Mouse (Mus musculus) ovary, postnatal 10 days (tissue): ENCODE measurements around the gene Rbm14.
"Not testable (repeated sequence)": the region's sequence is repeated elsewhere in the genome, so short reads cannot be mapped to it uniquely, and the experiment has no call there.

ENCODE experiments used
- DNase-seq: peaks from one replicate; pipeline ENCODE4 v3.0.0; 2022; ENCODE audit warnings: low spot score

The Rbm14 gene

GRCm38 (mm10) chr19:4812334-4812949, 1.0 kb upstream of the Rbm14 start:
- not testable (repeated sequence) for DNase-seq

DNA sequence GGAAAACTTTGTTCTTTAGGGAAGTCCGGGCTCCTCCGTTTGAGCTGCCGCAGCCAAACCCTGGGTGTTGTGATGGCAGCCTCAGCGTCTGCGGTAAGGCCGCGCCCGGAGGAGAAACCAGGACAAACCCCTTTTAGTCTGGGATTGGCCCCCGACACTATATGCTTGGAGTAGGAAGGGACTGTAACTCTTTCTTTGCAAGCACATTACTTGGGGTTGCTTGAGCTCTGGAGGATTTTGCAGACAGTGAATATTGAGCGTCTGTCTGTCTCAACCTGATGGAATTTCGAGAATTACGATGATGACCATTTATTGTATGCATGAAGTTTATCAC, 442 bp upstream of the Rbm14 start:
- DNase-seq = no peak

- DNase-seq = peak; percentile 18
These were observed 730 bp downstream of the Rbm14 start for GRCm38 (mm10) chr19:4810746-4811062.

DNA sequence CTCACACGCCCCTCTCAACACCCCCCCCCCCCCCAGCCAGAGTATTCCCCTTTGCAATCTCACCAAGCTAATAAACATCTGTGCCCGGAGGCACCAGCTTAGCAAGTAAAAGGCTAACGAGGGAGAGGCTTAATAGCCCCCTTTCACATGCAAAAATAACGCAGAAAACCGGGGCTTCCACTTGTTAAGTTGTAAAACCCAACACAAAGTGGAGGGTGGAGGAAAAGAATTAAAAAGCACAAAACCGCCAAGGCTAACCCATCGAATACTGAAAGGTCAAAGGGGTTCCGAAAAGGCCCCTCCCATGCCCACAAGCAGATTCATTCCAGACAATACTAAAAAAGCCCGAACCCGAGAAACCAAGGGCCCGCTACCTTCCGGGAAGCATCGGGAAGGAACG, 1.1 kb downstream of the Rbm14 start:
- DNase-seq = no peak

DNA sequence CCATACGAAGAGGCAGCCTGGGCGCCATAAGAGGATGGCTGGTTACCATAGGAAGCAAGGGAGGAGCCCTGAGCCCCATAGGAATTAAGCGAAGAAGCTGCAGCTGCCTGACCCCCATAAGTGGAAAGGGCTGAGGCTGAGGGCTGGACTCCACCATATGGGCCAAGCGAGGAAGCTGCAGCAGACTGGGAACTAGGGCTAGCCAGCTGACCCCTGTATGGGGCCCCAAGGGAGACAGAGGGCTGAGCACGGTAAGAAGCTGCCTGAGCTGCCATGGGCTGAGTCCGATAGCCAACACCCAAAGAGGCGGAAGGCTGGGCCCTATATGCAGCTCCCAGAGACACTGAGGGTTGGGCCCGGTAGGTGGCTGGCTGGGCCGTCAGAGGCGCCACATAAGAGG, 8.2 kb downstream of the Rbm14 start:
- no peak for DNase-seq

GRCm38 (mm10) chr19:4802691-4803091, 8.7 kb downstream of the Rbm14 start:
- DNase-seq = no peak

DNA sequence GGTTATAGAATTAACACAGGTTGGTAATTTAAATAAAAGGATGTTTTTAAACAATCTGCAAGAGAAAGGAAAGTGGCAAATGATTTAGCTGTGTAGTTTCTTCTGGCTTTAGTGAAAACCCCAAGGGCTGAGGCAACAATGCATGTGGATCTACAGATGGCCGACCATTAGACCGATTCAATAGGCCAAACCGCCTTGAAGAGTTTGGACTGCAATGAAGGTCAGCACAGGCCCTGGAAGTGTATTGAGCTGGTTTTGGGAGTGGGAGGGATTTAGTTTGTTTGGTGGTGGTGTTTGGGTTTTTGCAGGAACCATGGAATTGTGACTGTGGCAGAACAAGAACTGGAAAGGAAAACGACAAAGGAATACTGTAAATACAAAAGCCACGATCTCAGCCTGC, 12.4 kb downstream of the Rbm14 start:
- DNase-seq = no peak

- DNase-seq = no peak
These were observed 13.6 kb downstream of the Rbm14 start for GRCm38 (mm10) chr19:4797846-4798245.

- DNase-seq = no peak
These were observed 15.5 kb downstream of the Rbm14 start for GRCm38 (mm10) chr19:4795929-4796328.

DNA sequence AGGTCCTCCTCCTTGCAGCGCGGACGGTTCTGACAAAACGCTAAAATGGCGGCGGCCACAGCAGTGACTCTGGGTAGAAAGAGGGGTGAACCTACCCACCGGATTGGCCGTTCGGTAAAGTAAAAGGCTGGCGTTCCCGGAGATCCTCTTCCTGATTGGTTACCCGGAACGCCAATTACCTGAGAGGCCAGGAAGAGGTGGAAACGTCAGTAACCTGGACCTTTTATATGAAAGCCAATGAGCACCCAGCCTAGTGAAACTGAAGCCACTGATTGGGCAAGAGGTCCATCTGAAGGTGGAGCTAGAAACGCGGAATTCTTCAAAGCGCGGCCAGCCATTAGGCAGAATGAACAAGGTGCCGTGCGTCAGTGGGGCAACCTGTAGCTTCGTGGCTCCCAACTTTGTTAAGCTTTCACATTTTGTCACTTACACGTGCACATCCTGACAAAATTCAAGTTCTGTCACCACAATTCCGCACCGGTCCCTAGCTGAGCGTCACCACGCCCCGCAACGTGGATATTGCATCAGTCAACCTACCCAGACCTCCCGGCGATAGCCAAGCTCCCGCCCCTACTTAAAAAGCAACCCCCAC, 17.5 kb downstream of the Rbm14 start, which contains the start of gene Rbm4:
Gene Rbm4 (minus strand): TSS at position 71 of the 592 bp plus-strand sequence.
- DNase-seq = peak; percentile 85

- DNase-seq = no peak
These were observed 18.1 kb downstream of the Rbm14 start for GRCm38 (mm10) chr19:4793281-4793830.

- no peak for DNase-seq
These were observed 25.1 kb downstream of the Rbm14 start for GRCm38 (mm10) chr19:4786313-4786712.

- DNase-seq = no peak
These were observed 26.2 kb downstream of the Rbm14 start for GRCm38 (mm10) chr19:4785206-4785605.

DNA sequence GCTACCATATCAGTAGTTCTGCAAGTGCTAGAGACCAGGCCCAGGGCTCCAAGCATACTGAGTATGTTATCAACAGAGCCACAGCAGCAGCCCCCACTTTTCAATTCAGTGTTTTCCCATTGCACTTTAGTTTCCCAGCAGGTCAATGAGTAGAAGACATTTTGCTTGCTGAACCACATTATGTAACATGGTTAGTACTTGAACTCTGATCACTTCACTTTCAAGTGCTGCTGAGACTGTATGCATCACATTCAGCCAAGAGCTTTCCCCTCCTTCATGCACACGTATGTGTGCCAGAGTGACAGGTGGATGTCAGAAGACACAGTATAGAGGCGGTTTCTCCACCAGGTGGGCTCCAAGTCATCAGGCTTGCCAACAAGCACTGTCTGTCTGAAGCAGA, 28.5 kb downstream of the Rbm14 start:
- no peak for DNase-seq

DNA sequence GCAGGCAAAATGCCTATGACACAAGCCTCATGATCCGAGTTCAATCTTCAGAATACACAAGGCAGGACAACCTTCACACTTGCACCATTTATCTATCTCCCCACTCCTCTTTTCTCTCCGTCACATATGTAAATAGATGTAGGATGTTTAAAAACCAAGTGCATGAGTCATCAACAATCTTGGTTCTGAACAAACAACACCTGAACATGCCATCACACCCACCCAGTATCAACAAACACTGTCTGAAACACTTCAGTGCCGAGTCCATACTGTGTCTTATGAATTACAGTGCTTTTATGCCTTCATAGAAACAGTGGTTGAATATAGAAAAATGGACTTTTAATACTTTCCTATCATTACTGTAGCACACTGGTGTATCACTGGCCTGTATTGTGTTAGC, 38.6 kb downstream of the Rbm14 start:
- DNase-seq = no peak

GRCm38 (mm10) chr19:4767507-4768148, 43.8 kb downstream of the Rbm14 start:
- no peak for DNase-seq

DNA sequence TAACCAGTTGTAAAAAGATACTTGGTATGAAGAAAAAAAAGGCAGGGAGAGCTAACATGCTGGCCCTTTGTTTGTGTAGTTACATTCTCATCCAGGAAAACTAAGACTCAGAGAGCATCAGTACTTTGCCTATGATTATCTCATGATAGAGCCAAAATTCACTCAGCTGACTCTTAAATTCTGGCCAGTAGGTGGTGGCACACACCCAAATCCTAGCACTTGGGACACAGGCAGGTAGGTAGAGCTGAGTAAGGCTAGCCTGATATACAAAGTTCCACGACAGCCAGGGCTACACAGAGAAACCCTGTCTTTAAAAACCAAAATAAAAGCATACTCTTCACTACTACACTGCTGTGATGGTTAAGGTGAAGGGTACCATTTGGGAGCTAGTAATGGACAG, 48.6 kb downstream of the Rbm14 start:
- no peak for DNase-seq

DNA sequence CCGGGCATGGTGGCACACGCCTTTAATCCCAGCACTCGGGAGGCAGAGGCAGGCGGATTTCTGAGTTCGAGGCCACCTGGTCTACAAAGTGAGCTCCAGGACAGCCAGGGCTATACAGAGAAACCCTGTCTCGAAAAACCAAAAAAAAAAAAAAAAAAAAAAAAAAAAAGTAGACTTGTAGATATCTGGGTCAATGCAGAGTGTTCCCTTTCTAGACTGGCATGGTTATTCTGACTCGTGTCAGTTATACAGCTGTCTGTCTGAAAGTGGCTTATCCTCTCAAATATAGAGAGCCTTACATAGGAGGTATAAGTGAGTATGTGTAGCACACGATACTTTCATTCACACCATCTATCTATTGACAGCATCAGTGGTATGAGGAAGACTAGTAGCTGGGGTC, 50.9 kb downstream of the Rbm14 start:
- not testable (repeated sequence) for DNase-seq

DNA sequence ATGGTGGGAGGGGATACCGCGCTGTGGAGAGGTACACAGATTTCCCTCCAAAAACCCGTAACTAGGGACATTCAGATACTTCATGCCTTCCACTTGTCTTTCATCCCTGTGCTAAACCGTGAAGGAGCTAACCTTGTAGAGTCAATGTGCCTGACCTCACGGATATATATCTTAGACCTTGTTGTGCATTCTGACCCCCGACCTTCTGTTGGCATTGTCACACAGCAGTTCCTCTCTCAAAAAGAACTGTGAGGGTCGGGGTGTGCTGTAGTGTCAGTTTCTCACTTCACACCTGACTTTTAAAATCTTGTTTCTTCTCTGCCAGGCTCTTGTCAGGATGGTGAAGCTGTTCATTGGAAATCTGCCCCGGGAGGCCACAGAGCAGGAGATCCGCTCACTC, 54.5 kb downstream of the Rbm14 start:
- DNase-seq = no peak

- peak; percentile 87 for DNase-seq
These were observed 55.1 kb downstream of the Rbm14 start, which contains the start of gene Rbm4b for GRCm38 (mm10) chr19:4756193-4756911. Gene Rbm4b, plus strand, starts transcription at chr19:4756497.

DNA sequence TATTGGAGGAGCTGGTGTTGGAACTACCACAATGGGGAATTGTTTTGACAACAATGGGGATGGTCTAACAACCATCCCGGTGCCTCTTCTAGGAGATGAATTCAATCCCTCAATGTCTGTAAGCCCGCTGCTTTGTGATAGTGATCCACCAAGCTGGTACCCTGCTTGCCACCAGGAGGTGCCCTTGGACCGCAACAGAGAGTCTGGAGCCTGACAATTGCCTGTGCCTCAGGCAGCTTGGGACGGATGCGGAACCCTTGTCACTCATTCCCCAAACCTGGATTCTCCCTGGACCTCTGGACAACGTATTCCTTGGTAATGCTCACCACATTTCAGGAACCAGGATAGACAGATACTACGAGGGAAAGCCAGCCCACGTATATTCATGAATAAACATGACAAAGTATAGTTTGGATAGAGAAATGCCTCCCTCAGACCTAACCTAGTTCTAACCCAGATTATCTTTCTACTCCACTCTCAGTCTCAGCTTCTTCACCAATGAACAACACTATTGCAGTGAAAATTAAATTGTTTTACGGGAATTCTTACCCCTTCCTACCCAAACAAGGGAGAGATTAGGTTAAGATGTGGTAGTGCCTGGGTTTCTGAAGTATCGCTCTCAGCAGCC, 55.8 kb downstream of the Rbm14 start:
- DNase-seq = peak; percentile 66
